Mouse (Mus musculus): ENCODE results near the gene Gm13278.

DNA sequence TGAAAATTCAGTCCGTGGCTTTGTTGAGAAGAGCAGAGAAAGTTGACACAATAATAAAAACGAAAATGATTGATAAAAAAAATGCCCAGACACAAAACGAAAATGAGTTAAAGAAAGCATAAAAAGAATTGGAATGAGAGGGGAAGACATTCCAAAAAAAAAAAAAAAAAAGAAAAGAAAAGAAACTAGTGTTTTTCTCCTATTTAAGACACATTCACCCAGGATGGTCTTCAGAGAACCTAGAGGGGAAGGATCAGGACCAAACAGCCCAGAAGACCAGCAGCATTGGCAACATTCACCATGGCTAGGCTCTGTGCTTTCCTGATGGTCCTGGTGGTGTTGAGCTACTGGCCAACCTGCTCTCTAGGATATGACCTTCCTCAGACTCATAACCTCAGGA lies 24.6 kb downstream of the Gm13278 start, which contains the start of gene Ifna7:
- no peak for TF ChIP-seq CTCF (conservative IDR thresholded peaks at IDR 0.05; ENCODE audit: low read length)
- TF ChIP-seq POU5F1 (IDR thresholded peaks at IDR 0.05; ENCODE audit: borderline replicate concordance, low read length) = no peak

All from E14TG2a.4 (cell line).